Mouse (Mus musculus): ENCODE measurements around the gene Arl4c.

Gene Arl4c

GRCm38 (mm10) chr1:88699856-88700791 is 1.9 kb downstream of the Arl4c start:
- peak; percentile 50 for DNase-seq

GRCm38 (mm10) chr1:88699401-88699800 is 2.6 kb downstream of the Arl4c start:
- peak; percentile 24 for DNase-seq

GRCm38 (mm10) chr1:88698926-88699325 is 3.1 kb downstream of the Arl4c start:
- no peak for DNase-seq

- no peak for DNase-seq
Observed at GRCm38 (mm10) chr1:88698131-88698530, 3.9 kb downstream of the Arl4c start.

- DNase-seq = no peak
Observed at GRCm38 (mm10) chr1:88696408-88696807, 5.6 kb downstream of the Arl4c start.

GRCm38 (mm10) chr1:88694353-88694752 is 7.7 kb downstream of the Arl4c start:
- DNase-seq = peak; percentile 31

- no peak for DNase-seq
Observed at GRCm38 (mm10) chr1:88692293-88692827, 9.7 kb downstream of the Arl4c start.

- DNase-seq = no peak
Observed at GRCm38 (mm10) chr1:88690601-88691000, 11.4 kb downstream of the Arl4c start.

- DNase-seq = no peak
Observed at GRCm38 (mm10) chr1:88684765-88685164, 17.3 kb downstream of the Arl4c start.

GRCm38 (mm10) chr1:88681596-88681995 is 20.4 kb downstream of the Arl4c start:
- no peak for DNase-seq

- DNase-seq = no peak
Observed at GRCm38 (mm10) chr1:88680804-88681203, 21.2 kb downstream of the Arl4c start.

- no peak for DNase-seq
Observed at GRCm38 (mm10) chr1:88678231-88678739, 23.7 kb downstream of the Arl4c start.

GRCm38 (mm10) chr1:88670807-88671206 is 31.2 kb downstream of the Arl4c start:
- DNase-seq = no peak

- DNase-seq = no peak
Observed at GRCm38 (mm10) chr1:88668846-88669810, 32.9 kb downstream of the Arl4c start.

- no peak for DNase-seq
Observed at GRCm38 (mm10) chr1:88668353-88668752, 33.7 kb downstream of the Arl4c start.

- no peak for DNase-seq
Observed at GRCm38 (mm10) chr1:88664623-88665022, 37.4 kb downstream of the Arl4c start.

GRCm38 (mm10) chr1:88662736-88663135 is 39.3 kb downstream of the Arl4c start:
- no peak for DNase-seq

- no peak for DNase-seq
Observed at GRCm38 (mm10) chr1:88661209-88661608, 40.8 kb downstream of the Arl4c start.

- DNase-seq = peak; percentile 67
Observed at GRCm38 (mm10) chr1:88658290-88658857, 43.6 kb downstream of the Arl4c start.

GRCm38 (mm10) chr1:88656096-88656480 is 45.9 kb downstream of the Arl4c start:
- DNase-seq = no peak

- no peak for DNase-seq
Observed at GRCm38 (mm10) chr1:88655473-88656095, 46.4 kb downstream of the Arl4c start.

Measured in cerebellum, adult 8-10 months (tissue).